Mouse (Mus musculus) midbrain, embryonic 11.5 days (tissue): ENCODE data around the gene Ankrd44. TPM values are rescaled to one million over a fixed set of nuclear protein-coding genes. Genes with fewer than 3 reads are reported as not detected.

ENCODE experiments used
- ATAC-seq: fragments of 200-750 bp; cut with Nextera tagmentation; 2 replicates; pipeline ENCODE4 v1.8.0; 2017; ENCODE audit warnings: moderate TSS enrichment, moderate library complexity; ENCODE audit not compliant: low FRiP score
- DNase-seq: peaks from one replicate; pipeline ENCODE4 v3.0.0; 2015; ENCODE audit warnings: low spot score; ENCODE audit errors: missing footprints
- H3K27ac ChIP-seq: fragments of 300-500 bp; sonication (generic); 2 replicates; pipeline ENCODE4 v1.5.1; 2014; ENCODE audit warnings: low read depth, low read length
- H3K27me3 ChIP-seq: fragments of 300-500 bp; sonication (generic); 2 replicates; pipeline ENCODE4 v1.6.1; 2014; ENCODE audit warnings: mild to moderate bottlenecking, low read length, moderate library complexity, mixed read lengths; ENCODE audit not compliant: control insufficient read depth, insufficient read depth
- H3K36me3 ChIP-seq: fragments of 300-500 bp; sonication (generic); 2 replicates; pipeline ENCODE4 v1.6.1; 2014; ENCODE audit warnings: mild to moderate bottlenecking, low read length, moderate library complexity, mixed read lengths; ENCODE audit not compliant: control insufficient read depth, insufficient read depth
- H3K4me1 ChIP-seq: fragments of 300-500 bp; sonication (generic); 2 replicates; pipeline ENCODE4 v1.6.1; 2014; ENCODE audit warnings: low read length; ENCODE audit not compliant: control insufficient read depth, insufficient read depth
- H3K4me2 ChIP-seq: fragments of 300-500 bp; sonication (generic); 2 replicates; pipeline ENCODE4 v1.6.1; 2014; ENCODE audit warnings: mild to moderate bottlenecking, moderate library complexity
- H3K4me3 ChIP-seq: fragments of 300-500 bp; sonication (generic); 2 replicates; pipeline ENCODE4 v1.5.1; 2014; ENCODE audit warnings: low read depth, low read length
- H3K9ac ChIP-seq: fragments of 300-500 bp; sonication (generic); 2 replicates; pipeline ENCODE4 v1.6.1; 2014; ENCODE audit warnings: low read length
- H3K9me3 ChIP-seq: fragments of 300-500 bp; sonication (generic); 2 replicates; pipeline ENCODE4 v1.6.1; 2016; ENCODE audit warnings: low read length; ENCODE audit not compliant: control insufficient read depth
- WGBS: fragments of 180-500 bp; shearing (Covaris S2); extraction: QIAGEN DNeasy Blood & Tissue Kit; methylation state at CpG from one replicate; pipeline ENCODE4 v1.1.7; 2014; 5-methylcytosine and 5-hydroxymethylcytosine counted together
- polyA plus RNA-seq: library from polyadenylated mRNA; unstranded; fragments of >200 nt; fragmentation: Nextera tagmentation; extraction: Ambion mirVana; gene quantifications from 2 replicates; pipeline ENCODE4 v1.2.1, GENCODE M21; 2014

The Ankrd44 gene
- polyA plus RNA-seq, 1 experiment from 2014 or later = 10.1 TPM

DNA sequence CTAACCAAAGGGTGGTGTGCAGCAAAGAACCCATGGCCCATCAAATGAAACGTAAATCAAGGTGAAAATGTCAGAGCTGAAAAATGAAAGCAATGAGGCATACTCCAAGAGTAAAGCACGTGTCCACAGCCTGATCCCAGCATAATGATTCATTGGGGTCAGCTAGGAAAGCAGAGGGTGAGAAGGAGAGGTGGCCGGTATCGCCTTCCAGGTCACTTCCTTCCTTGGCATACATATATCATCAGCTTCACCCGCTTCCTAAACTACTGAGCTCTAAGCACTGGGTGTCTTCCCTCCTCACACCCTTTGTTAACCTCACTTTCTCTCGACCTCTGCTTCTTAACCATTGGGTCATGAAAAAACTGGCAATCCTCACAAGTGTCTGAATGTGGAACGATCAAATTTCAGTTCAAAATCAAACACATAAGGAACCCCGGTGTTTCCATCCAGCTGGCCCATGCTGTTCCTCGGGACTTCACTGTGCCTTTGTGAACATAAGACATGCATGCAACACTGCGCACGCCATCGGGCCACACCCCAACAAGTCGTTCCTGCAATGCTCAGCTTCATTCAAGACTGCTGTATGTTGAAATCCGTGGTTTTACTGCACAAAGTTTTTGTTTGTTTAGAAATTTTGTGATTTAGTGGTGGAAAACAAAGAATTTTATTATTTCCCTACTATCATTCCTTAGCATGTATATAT lies 101.9 kb downstream of the Ankrd44 start:
- WGBS = 85% methylated on average over 14 of the region's 14 CpGs
- Histone ChIP-seq H3K4me2 (no peak overlapping the region), H3K9ac (no peak overlapping the region), H3K36me3 (no peaks in the 10 kb centered on the region), H3K27me3 (no peaks in the 10 kb centered on the region), H3K4me3 (no peak overlapping the region), H3K9me3 (no peaks in the 10 kb centered on the region), H3K27ac (no peak overlapping the region), H3K4me1 (no peaks in the 10 kb centered on the region)
- ATAC-seq (no peak), DNase-seq (peak; percentile 33)

DNA sequence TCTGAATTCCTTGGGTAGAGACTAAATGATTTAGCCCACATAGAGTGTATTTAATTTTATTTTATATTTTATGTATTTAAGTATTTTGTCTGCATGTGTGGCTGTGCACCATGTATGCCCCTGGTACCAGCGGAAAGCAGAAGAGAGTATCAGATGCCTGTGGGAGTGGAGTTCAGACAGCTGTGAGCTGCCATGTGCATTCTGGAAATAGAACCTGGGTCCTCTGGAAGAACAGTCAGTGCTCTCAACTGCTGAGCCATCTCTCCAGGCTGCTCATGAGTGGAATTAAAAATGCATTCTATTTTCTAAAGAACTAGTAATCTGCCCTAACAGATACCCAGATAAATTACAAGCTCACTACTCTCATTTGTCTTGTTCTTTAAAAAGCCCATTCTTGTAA lies 104.4 kb downstream of the Ankrd44 start:
- Histone ChIP-seq H3K27ac (no peak overlapping the region), H3K27me3 (no peaks in the 10 kb centered on the region), H3K9ac (no peak overlapping the region), H3K4me1 (no peaks in the 10 kb centered on the region), H3K4me2 (no peak overlapping the region), H3K36me3 (no peaks in the 10 kb centered on the region), H3K4me3 (no peak overlapping the region), H3K9me3 (no peaks in the 10 kb centered on the region)
- 97% methylated on average over 1 of the region's 1 CpGs for WGBS
- DNase-seq = peak; percentile 23
- ATAC-seq = no peak

DNA sequence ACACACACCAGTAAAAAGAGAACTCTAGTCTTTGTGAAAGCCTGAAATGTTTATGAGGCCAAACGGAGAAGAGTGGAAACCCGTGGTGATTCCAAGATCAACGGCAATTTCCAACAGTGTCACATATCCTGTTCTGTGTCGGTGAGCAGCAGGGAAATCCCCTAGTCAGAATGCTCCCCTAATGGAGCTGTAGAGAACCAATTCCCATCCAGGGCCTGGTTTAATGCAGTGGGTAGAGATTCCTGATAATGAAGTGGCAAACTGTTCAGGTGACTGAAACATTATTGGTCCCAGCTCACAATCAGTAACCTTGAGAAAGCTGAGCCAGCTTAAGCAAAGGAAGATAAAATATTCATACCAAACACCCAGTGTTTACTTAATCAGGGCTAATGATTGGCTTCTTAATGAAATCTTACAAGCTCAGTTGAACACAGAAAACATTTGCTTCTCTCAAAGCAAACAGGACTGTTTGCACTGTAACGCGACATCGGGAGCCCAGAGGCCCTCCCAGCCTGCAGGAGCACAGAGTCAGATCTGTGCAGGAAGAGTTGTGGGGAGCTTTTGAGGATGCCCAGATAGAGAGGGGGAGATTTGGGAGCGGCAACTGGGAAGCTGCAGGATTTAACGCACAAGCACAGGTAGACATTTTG lies 110.9 kb downstream of the Ankrd44 start:
- DNase-seq (peak; percentile 59), ATAC-seq (peak; percentile 58; the same call in 1 of the 2 replicates)
- Histone ChIP-seq H3K4me3 (no peak overlapping the region), H3K27me3 (no peaks in the 10 kb centered on the region), H3K4me2 (no peak overlapping the region), H3K36me3 (no peaks in the 10 kb centered on the region), H3K9me3 (no peaks in the 10 kb centered on the region), H3K9ac (no peak overlapping the region), H3K27ac (no peak overlapping the region), H3K4me1 (no peaks in the 10 kb centered on the region)
- 74% methylated on average over 9 of the region's 9 CpGs for WGBS

DNA sequence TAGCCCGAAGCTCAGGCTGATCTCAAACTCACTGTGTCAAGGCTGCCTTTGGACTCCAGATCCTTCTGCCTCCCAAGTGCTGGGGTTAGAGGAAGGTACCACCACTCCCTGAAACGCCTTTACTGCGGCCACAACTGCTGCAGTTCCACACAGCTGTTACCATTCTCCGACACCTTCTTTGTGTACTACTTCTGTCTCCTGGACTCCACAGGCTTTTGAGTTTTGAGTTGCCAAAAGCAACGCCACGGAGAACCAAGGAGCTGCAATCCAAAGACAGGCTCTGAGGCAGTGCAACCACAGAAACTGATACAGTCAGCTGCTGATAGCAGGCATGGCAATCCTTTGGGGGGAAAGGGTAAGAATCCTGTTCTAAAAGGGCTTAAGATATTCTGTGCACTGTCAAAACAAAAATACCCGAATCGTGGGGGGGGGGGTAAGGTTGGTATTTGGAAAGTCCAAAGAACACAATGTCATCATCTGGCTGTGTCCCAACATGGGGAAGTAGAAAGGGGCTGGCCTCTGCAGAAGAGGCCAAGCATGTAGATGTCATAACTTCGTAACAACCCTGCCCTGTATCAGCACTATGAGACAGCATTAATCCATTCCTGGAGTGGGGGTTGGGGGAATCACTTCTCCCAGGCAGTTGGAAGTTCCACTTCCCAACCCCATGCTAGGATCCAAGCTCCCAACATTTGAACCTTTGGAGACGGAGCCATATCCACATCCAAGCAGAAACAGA lies 116.2 kb downstream of the Ankrd44 start:
- H3K4me3 ChIP-seq = no peak overlapping the region
- 91% methylated on average over 10 of the region's 10 CpGs for WGBS
- no peak overlapping the region for H3K9ac ChIP-seq
- no peaks in the 10 kb centered on the region for H3K27me3 ChIP-seq
- no peak overlapping the region for H3K27ac ChIP-seq
- DNase-seq (peak; percentile 60), ATAC-seq (no peak)
- H3K9me3 ChIP-seq = no peaks in the 10 kb centered on the region
- no peaks in the 10 kb centered on the region for H3K36me3 ChIP-seq
- no peak overlapping the region for H3K4me2 ChIP-seq
- no peaks in the 10 kb centered on the region for H3K4me1 ChIP-seq

DNA sequence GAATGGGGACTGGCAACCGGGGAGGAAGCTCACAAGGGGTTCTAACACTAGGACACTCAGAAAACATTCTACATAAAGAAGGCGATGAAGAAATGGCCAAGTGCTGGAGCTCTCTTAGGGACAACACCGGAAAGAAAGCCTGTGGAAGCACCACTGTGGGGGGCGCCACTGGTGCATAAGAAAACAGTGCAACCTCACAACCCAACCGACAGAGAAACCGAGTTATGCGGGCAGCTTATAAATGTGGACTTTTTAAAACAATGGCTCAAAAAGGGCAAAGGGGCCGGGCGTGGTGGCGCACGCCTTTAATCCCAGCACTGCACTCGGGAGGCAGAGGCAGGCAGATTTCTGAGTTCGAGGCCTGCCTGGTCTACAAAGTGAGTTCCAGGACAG lies 117.1 kb downstream of the Ankrd44 start:
- 92% methylated on average over 13 of the region's 13 CpGs for WGBS
- Histone ChIP-seq H3K4me2 (no peak overlapping the region), H3K4me1 (no peaks in the 10 kb centered on the region), H3K27ac (no peak overlapping the region), H3K9me3 (no peaks in the 10 kb centered on the region), H3K27me3 (no peaks in the 10 kb centered on the region), H3K9ac (no peak overlapping the region), H3K36me3 (no peaks in the 10 kb centered on the region), H3K4me3 (no peak overlapping the region)
- DNase-seq = peak; percentile 61
- ATAC-seq = no peak

DNA sequence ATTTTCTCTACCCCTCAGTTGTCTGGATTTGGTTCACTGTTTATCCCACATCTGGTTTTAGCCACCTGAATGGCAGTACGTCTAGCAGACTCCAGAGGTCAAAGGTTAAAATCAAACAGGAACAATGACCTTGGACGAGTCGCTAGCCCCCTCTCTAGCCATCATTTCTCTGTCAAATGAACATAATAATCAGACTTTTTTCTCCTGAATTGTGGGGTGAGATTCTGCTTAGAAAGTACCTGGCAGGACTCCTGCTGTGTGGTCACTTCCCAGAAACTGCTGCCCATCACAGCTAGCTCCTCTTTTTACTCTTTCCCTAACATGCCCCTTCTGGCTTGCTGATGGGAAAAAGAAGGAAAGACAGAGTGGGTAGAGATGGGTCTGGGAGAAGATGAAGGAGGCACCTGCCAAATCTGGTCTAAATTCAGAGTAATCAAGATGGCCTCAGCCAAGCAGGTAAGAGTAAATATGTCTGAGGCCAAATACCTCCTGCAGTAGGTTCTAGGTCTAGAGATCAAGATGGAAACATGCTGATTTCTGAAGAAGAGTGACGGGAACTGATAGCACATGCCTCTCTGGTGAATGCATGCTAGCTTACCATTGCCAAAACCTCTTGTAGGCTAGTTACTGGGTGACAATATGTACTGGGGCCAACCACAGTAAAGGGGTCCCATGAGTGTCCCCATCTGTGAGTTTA lies 117.6 kb downstream of the Ankrd44 start:
- WGBS = 56% methylated on average over 4 of the region's 4 CpGs
- Histone ChIP-seq H3K4me2 (no peak overlapping the region), H3K4me3 (no peak overlapping the region), H3K4me1 (no peaks in the 10 kb centered on the region), H3K27me3 (no peaks in the 10 kb centered on the region), H3K27ac (no peak overlapping the region), H3K36me3 (no peaks in the 10 kb centered on the region), H3K9me3 (no peaks in the 10 kb centered on the region), H3K9ac (no peak overlapping the region)
- ATAC-seq (no peak), DNase-seq (peak; percentile 62)

DNA sequence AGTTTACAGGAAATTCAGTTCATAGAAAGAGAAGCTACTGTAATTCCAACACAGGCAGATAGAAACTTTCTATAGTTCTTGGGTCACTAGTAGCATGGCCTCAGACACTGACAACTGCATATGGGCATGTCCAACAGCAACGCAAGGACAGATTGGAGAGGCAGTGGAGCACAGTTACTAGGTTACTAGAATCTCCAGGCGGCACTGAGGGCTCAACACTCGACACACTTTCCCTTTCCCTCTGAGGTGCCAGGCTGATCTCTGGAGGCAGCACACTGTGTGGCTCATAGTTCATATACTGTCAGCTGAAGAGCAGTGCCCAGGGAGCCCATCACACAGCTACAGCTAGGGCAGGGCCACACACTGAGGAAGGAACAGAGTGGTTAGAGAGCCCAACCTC lies 118.4 kb downstream of the Ankrd44 start:
- no peaks in the 10 kb centered on the region for H3K9me3 ChIP-seq
- H3K27ac ChIP-seq = no peak overlapping the region
- H3K4me2 ChIP-seq = no peak overlapping the region
- ATAC-seq (no peak), DNase-seq (peak; percentile 53)
- H3K27me3 ChIP-seq = no peaks in the 10 kb centered on the region
- no peaks in the 10 kb centered on the region for H3K36me3 ChIP-seq
- WGBS = 97% methylated on average over 3 of the region's 3 CpGs
- H3K4me1 ChIP-seq = no peaks in the 10 kb centered on the region
- H3K9ac ChIP-seq = no peak overlapping the region
- no peak overlapping the region for H3K4me3 ChIP-seq

DNA sequence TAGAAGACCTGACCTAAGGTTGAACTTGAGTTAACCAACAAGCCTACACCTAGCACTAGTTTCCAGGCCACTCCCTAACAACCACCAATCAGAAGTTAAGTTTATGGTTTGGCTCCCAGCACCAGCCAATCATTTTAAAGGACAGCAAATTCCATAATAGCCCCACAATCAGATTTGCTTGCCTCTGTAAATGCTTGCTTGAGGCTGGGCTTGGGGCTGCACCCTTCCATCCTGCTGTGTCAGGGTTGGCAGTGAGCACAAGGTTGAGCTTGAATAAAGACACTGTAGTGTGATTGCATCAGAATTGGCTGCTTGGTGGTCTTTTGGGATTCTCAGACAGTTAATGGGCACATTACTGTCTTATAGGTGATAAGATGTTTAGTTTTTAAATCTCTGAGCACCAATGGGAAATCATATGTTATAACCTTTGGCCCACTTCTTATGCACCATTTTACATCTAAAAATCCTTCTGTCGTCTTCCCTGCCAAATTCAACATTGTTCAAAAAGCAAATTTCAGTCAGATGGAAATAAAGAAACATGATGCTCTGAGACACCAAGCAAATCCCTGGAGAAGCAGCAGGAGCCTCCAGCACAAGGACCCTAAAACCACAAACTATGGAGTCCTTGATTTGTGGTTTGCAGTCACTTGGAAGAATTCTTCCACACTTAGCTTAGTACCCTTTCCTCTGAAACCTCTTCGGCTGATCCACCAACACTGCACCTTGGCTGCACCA lies 119.9 kb downstream of the Ankrd44 start:
- Histone ChIP-seq H3K27me3 (no peaks in the 10 kb centered on the region), H3K9me3 (no peaks in the 10 kb centered on the region), H3K9ac (no peak overlapping the region), H3K27ac (no peak overlapping the region), H3K4me1 (no peaks in the 10 kb centered on the region), H3K4me3 (no peak overlapping the region), H3K36me3 (no peaks in the 10 kb centered on the region), H3K4me2 (no peak overlapping the region)
- ATAC-seq (no peak), DNase-seq (peak; percentile 14)
- 93% methylated on average over 2 of the region's 2 CpGs for WGBS
